Mouse (Mus musculus) hindbrain, embryonic 11.5 days (tissue): ENCODE data around the gene Gadd45gip1. TPM values are rescaled to one million over a fixed set of nuclear protein-coding genes. Genes with fewer than 3 reads are reported as not detected.
A peak's percentile ranks its signal among the peaks of the same experiment; 100 is the strongest.
"Not testable (repeated sequence)": the region's sequence is repeated elsewhere in the genome, so short reads cannot be mapped to it uniquely, and the experiment has no call there.

Experiments
- ATAC-seq: fragments of 200-750 bp; cut with Nextera tagmentation; 2 replicates; pipeline ENCODE4 v1.8.0; 2017; ENCODE audit warnings: mild to moderate bottlenecking, moderate TSS enrichment, moderate library complexity; ENCODE audit not compliant: low FRiP score
- DNase-seq: peaks from one replicate; pipeline ENCODE4 v3.0.0-alpha.2; 2015; ENCODE audit warnings: low spot score
- H3K27ac ChIP-seq: fragments of 300-500 bp; sonication (generic); 2 replicates; pipeline ENCODE4 v1.5.1; 2014; ENCODE audit warnings: mild to moderate bottlenecking, low read depth, low read length
- H3K27me3 ChIP-seq: fragments of 300-500 bp; sonication (generic); 2 replicates; pipeline ENCODE4 v1.6.1; 2014; ENCODE audit warnings: mild to moderate bottlenecking, low read length, moderate library complexity, mixed read lengths; ENCODE audit not compliant: control insufficient read depth, insufficient read depth
- H3K36me3 ChIP-seq: fragments of 300-500 bp; sonication (generic); 2 replicates; pipeline ENCODE4 v1.6.1; 2014; ENCODE audit warnings: mild to moderate bottlenecking, low read length, moderate library complexity, mixed read lengths; ENCODE audit not compliant: control insufficient read depth, insufficient read depth
- H3K4me1 ChIP-seq: fragments of 300-500 bp; sonication (generic); replicated peaks from 2 replicates; pipeline ENCODE4 v1.6.1; 2014; ENCODE audit warnings: low read length, mixed read lengths; ENCODE audit not compliant: control insufficient read depth, insufficient read depth
- H3K4me2 ChIP-seq: fragments of 300-500 bp; sonication (generic); replicated peaks from 2 replicates; pipeline ENCODE4 v1.6.1; 2014; ENCODE audit warnings: mild to moderate bottlenecking, low read depth, low read length
- H3K4me3 ChIP-seq: fragments of 300-500 bp; sonication (generic); 2 replicates; pipeline ENCODE4 v1.5.1; 2014; ENCODE audit warnings: low read depth, low read length
- H3K9ac ChIP-seq: fragments of 300-500 bp; sonication (generic); 2 replicates; pipeline ENCODE4 v1.6.1; 2014; ENCODE audit warnings: low read depth, low read length
- H3K9me3 ChIP-seq: fragments of 300-500 bp; sonication (generic); 2 replicates; pipeline ENCODE4 v1.6.1; 2016; ENCODE audit warnings: low read length; ENCODE audit not compliant: control insufficient read depth
- WGBS: fragments of 180-500 bp; shearing (Covaris S2); extraction: QIAGEN DNeasy Blood & Tissue Kit; methylation state at CpG from one replicate; pipeline ENCODE4 v1.1.7; 2014; 5-methylcytosine and 5-hydroxymethylcytosine counted together
- polyA plus RNA-seq: library from polyadenylated mRNA; unstranded; fragments of >200 nt; fragmentation: Nextera tagmentation; extraction: Ambion mirVana; gene quantifications from 2 replicates; pipeline ENCODE4 v1.2.1, GENCODE M21; 2014

Gadd45gip1 gene
- polyA plus RNA-seq, 1 experiment from 2014 or later: 37.2 TPM

DNA sequence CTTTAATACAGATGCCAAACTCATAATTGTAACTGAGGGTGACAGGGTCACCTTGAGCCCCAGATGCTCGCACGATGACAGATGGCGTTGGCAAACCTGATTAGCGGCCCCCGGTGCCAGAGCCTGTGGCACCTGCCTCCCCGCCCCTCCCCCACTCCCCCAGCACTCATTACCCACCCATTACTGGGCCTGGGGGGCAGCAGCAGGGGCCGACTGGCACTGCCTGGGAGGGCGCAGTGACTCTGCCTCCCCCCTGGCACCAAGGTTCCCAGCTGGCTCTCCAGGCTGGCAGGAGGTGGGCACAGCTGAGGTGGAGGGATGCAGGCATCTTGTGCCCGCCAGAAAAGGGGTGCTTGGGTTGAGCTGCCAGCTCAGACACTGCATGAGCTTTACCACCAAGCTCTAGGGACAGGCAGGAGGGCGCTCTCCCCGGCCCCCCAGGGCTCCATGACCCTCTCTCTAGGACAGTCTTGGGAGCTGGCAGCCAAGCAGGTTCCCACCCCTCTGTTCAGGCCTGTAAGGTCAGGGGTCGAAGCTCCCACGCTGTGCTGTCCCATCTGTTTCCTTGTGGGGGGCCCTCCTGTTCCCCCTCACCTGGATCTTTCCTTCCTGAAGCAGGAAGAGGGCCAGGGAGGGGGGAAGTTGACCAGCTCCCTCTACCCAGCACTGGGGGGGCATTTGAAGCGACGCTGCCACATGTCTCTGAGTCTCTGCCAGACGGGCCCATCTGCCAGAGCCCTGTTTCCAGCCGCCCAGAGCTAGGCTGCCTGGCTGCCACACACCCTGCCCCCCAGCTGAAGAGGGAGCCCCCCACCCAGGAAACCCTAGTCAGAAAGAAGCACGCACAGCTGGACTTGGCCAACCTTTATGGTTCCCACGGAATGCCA is 16.5 kb upstream of the Gadd45gip1 start:
- H3K4me1 ChIP-seq: peaks cover 6% of the 10 kb centered on the region; the same call in 1 of the 2 replicates
- H3K4me3 ChIP-seq: 0 out of 2 replicates have a peak overlapping the region, but pooled peaks have one; percentile 3
- no peak overlapping the region for H3K4me2 ChIP-seq
- H3K27ac ChIP-seq: no peak overlapping the region
- no peaks in the 10 kb centered on the region for H3K9me3 ChIP-seq
- DNase-seq (no peak), ATAC-seq (peak; percentile 6; the same call in 1 of the 2 replicates)
- peaks cover 18% of the 10 kb centered on the region for H3K27me3 ChIP-seq
- H3K36me3 ChIP-seq: no peaks in the 10 kb centered on the region
- no peak overlapping the region for H3K9ac ChIP-seq
- WGBS: 41% methylated on average over 19 of the region's 19 CpGs

DNA sequence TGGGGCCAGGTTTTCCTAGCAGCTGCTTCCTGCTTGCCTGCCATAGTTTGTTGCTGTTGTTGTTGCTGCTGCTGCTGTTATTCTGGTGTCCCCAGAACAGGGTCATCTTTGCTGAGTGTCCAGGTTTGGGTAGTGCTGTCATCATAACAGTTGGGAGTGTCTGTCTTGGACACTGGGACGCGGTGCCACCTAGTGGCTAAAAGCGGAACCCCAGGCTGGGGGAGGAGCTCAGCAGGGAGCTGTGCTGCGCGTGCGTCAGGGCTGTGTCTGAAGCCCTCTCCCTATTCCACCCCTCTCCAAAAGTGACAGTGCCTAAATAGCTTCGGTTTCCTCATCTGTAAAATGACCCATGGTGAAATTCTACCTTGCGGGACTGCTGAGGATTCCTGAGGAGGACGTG is 15.8 kb upstream of the Gadd45gip1 start:
- ATAC-seq: peak; percentile 43; the same call in 1 of the 2 replicates
- Histone ChIP-seq H3K9me3 (no peaks in the 10 kb centered on the region), H3K27ac (no peak overlapping the region), H3K4me3 (no peak overlapping the region), H3K9ac (no peak overlapping the region), H3K4me1 (peaks cover 6% of the 10 kb centered on the region; the same call in 1 of the 2 replicates), H3K27me3 (peaks cover 18% of the 10 kb centered on the region), H3K36me3 (no peaks in the 10 kb centered on the region), H3K4me2 (no peak overlapping the region)
- 12% methylated on average over 9 of the region's 9 CpGs for WGBS
- peak; percentile 96 for DNase-seq

DNA sequence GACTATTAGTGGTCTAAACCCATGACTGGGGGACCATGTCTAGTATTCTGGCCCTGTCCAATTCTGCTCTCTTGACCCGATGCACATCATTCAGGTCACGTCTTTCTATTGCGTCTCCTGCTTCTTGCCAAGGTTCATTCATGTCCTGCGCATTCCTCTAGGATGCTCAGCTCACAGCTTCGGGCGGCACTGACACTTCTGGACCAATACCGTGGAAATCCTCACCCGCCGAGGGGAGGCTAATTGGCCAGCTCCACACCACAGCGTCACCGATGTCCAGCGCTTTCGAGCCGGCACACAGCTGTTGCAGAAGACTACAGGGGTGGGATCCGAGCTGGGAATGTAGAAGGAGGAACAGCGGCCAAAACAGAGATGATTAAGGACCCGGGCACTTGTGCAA is 15.2 kb upstream of the Gadd45gip1 start:
- Histone ChIP-seq H3K9me3 (no peaks in the 10 kb centered on the region), H3K27me3 (peaks cover 18% of the 10 kb centered on the region), H3K4me2 (no peak overlapping the region), H3K9ac (no peak overlapping the region), H3K4me1 (peaks cover 6% of the 10 kb centered on the region; the same call in 1 of the 2 replicates), H3K36me3 (no peaks in the 10 kb centered on the region), H3K27ac (no peak overlapping the region), H3K4me3 (no peak overlapping the region)
- DNase-seq (no peak), ATAC-seq (no peak)
- 76% methylated on average over 17 of the region's 17 CpGs for WGBS

DNA sequence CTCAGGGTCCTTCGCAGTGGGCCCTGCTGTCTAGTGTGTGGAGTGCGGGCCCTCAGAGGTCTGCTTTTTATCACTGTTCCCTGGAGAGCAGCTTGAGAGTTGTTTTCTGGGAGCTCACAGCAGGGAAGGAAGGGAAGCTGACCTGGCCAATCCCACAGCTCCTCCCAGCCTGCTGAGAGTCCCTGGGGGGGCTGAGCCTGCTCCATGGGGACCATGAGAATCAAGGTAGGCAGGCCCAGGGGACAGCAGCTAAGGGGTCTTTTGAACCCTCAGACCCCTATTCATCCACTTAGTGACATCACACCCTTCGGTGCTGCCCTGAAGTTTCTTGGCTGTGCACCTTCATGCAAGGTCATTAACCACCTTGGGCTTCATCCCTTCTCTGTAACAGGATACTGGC is 8.6 kb upstream of the Gadd45gip1 start, which contains the start of gene Dand5:
Dand5 (minus strand) TSS at position 101 of the 400 bp plus-strand sequence.
- DNase-seq (no peak), ATAC-seq (no peak)
- H3K36me3 ChIP-seq: no peaks in the 10 kb centered on the region
- 26% methylated on average over 3 of the region's 3 CpGs for WGBS
- peak within 1 kb of the TSS; percentile 17; the same call in 1 of the 2 replicates for H3K4me2 ChIP-seq
- H3K4me1 ChIP-seq: peaks cover 2% of the 10 kb centered on the region; the same call in 1 of the 2 replicates
- H3K9ac ChIP-seq: no peak within 1 kb of the TSS
- H3K9me3 ChIP-seq: no peaks in the 10 kb centered on the region
- H3K27ac ChIP-seq: no peak within 1 kb of the TSS
- H3K4me3 ChIP-seq: no peak within 1 kb of the TSS
- no peaks in the 10 kb centered on the region; the same call in 1 of the 2 replicates for H3K27me3 ChIP-seq

DNA sequence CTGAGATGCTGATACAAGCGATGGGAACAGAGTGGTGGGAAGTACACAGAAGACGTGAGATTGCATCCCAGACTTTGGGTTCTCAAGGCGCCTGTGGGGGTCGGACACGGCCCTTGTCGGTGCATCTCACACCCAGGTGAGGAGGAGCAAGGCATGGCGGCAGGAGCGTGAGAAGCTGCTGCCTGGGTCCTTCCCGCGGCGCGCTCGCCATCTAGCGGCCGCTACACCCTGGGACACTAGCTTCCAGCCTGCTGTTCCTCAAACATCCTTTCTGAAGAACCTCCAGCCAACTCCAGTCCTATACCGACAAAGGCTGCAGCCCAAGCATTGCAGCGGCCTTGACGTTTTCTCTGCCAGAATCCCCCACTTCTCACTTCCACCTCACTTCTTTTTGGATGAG is 7.7 kb upstream of the Gadd45gip1 start:
- no peak overlapping the region for H3K9ac ChIP-seq
- H3K4me3 ChIP-seq: no peak overlapping the region
- DNase-seq (peak; percentile 89), ATAC-seq (peak; percentile 71)
- H3K9me3 ChIP-seq: no peaks in the 10 kb centered on the region
- H3K27me3 ChIP-seq: no peaks in the 10 kb centered on the region; the same call in 1 of the 2 replicates
- no peaks in the 10 kb centered on the region for H3K36me3 ChIP-seq
- no peak overlapping the region for H3K27ac ChIP-seq
- peak overlapping the region; percentile 17; the same call in 1 of the 2 replicates for H3K4me2 ChIP-seq
- peaks cover 2% of the 10 kb centered on the region; the same call in 1 of the 2 replicates for H3K4me1 ChIP-seq
- WGBS: 1% methylated on average over 18 of the region's 18 CpGs

DNA sequence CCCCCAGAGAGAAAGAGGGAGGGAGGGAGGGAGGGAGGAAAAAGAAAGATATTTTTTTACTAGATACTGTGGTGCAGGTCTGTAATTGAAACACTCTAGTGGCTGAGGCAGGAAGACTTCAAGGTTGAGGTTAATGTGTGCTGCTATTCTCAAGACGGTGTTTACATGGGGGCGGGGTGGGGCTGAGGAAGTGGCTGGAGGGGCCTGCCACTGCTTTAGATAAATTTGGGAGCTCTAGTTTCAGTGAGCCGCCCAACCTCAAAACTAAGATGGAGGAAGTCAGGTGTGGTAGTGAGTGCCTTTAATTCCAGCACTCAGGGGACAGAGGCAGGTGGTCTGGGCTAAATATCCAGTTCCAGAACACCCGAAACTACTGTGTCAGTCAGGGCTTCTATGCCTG is 5.7 kb upstream of the Gadd45gip1 start:
- Histone ChIP-seq H3K27ac (no peak overlapping the region), H3K27me3 (no peaks in the 10 kb centered on the region; the same call in 1 of the 2 replicates), H3K4me3 (no peak overlapping the region), H3K4me2 (no peak overlapping the region), H3K36me3 (no peaks in the 10 kb centered on the region), H3K4me1 (peaks cover 2% of the 10 kb centered on the region; the same call in 1 of the 2 replicates), H3K9ac (no peak overlapping the region), H3K9me3 (no peaks in the 10 kb centered on the region)
- WGBS: 64% methylated on average over 4 of the region's 4 CpGs
- DNase-seq (no peak), ATAC-seq (no peak)

DNA sequence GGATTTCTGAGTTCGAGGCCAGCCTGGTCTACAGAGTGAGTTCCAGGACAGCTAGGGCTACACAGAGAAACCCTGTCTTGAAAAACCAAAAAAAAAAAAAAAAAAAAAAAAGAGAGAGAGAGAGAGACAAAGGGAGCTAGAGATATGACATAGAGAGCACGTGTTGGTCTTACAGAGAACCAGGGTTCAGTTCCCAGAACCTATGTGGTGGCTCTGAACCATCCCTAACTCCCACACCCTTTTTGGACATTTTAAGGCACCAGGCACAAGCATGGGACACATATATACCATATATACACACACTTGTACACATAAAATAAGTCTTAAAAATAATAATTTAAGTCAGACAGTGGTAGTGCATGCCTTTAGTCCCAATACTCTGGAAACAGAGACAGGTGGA is 4.8 kb upstream of the Gadd45gip1 start:
- not testable (repeated sequence) for ATAC-seq, H3K27me3 ChIP-seq, H3K9me3 ChIP-seq, H3K27ac ChIP-seq, H3K4me1 ChIP-seq, H3K9ac ChIP-seq, H3K36me3 ChIP-seq, DNase-seq, H3K4me2 ChIP-seq, H3K4me3 ChIP-seq
- 66% methylated on average over 1 of the region's 2 CpGs for WGBS

DNA sequence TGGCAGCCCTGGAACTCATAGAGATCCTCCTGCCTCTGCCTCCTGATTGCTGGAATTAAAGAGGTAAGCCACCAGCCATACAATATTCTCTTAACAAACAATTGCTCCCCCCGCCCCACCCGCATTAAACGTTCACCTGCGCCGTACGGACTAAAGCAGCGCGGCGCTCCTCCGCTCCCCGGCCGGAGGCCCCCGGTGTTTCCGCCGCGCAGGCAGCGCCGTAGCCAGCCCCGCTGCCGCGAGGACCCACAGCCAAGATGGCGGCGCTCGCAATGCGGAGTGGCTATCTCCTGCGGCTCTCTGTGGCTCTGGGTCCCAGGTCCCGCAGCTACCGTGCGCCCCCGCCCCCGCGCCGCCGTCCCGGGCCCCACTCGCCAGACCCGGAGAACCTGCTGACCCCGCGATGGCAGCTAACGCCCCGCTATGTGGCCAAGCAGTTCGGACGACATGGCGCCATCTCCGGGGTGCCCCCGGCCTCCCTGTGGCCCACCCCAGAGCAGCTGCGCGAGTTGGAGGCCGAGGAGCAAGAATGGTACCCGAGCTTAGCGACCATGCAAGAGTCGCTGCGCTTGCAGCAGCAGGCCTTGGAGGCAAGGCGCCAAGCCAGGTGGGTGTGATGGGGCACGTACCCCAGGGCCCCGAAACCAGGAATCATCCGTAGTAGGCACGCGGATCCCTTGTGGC is 854 bp downstream of the Gadd45gip1 start:
- H3K36me3 ChIP-seq: peaks cover 10% of the 10 kb centered on the region; the same call in 1 of the 2 replicates
- ATAC-seq (peak; percentile 79), DNase-seq (peak; percentile 88)
- no peaks in the 10 kb centered on the region; the same call in 1 of the 2 replicates for H3K4me1 ChIP-seq
- peak overlapping the region; percentile 94 for H3K27ac ChIP-seq
- peak overlapping the region; percentile 61 for H3K4me2 ChIP-seq
- whole genome bisulfite sequencing: under 1% methylated on average over 58 of the region's 59 CpGs
- no peaks in the 10 kb centered on the region for H3K27me3 ChIP-seq
- no peaks in the 10 kb centered on the region for H3K9me3 ChIP-seq
- peak overlapping the region; percentile 97 for H3K9ac ChIP-seq
- peak overlapping the region; percentile 93 for H3K4me3 ChIP-seq
